Mouse (Mus musculus): ENCODE measurements at regions not wholly inside any gene's neighbourhood (a gene's known extent, or its start where the extent isn't known, plus 50 kb on each side); places are given as distances from the start of the nearest gene placed in this dataset.

DNA sequence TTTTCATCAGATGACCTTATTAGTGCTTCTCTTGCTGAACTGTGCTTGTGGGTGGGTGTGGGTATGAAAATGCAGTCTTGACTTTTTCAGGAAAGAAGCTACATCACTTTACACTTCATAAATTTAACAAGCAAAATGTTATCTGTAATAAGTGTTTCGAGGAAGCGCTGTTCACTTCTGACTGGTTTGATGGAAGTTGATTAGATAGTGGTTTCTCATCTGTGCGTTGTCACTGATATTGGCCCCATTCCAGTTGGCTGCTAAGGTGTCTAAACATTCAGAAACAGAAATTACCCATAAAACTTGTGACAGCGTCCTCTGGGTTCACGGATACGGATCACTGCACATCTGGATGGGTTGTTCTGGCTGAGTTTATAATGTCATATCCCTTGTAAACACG is 159.8 kb upstream of the Slc7a11 start (continued):
- no peak for TF ChIP-seq MXI1 (IDR thresholded peaks at IDR 0.05; ENCODE audit: low read depth, low read length)

DNA sequence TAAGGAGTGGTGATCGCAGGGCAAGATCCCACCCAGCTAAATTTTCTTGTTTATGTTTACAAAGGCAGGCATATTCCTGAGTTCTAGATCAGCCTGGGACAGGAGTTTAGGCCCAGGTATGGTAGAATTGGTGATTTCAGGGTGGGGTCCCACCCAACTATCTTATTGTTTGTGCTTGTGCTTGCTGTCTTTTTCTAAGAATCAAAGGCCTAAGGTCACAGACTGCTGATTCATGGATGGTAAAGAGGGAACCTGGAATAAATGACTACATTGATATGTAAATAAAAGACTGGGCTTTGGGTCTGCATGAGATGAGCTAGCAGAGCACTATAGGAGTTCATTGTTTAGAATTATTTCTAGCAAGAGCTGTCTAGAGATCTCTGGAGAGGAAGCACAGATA is 152.3 kb upstream of the Slc7a11 start:
- Histone ChIP-seq H3K27ac (ENCODE audit: control insufficient read depth, low read depth, low read length) (no peak overlapping the region), H3K9ac (ENCODE audit: control insufficient read depth, low read depth, low read length, poor library complexity, severe bottlenecking) (no peak overlapping the region), H3K9me3 (replicated peaks; ENCODE audit: insufficient read depth, low read length) (no peaks in the 10 kb centered on the region), H3K79me2 (ENCODE audit: control insufficient read depth, insufficient read depth, low read length, poor library complexity) (no peaks in the 10 kb centered on the region), H3K36me3 (ENCODE audit: control insufficient read depth in 1 of 2, insufficient read depth in 2 of 2, low read length in 2 of 2) (no peaks in the 10 kb centered on the region), H3K4me3 (ENCODE audit: control insufficient read depth in 1 of 2, insufficient read depth in 1 of 2, low read depth in 2 of 2, low read length in 2 of 2) (no peak overlapping the region), H3K4me1 (ENCODE audit: control insufficient read depth in 1 of 2, insufficient read depth in 2 of 2, low read length in 2 of 2) (no peaks in the 10 kb centered on the region), H3K27me3 (ENCODE audit: control insufficient read depth in 1 of 2, insufficient read depth in 2 of 2, low read length in 2 of 2) (no peaks in the 10 kb centered on the region)
- DNase-seq (ENCODE audit: low read depth, low spot score) = no peak
- no peak for TF ChIP-seq SMC3 (IDR thresholded peaks at IDR 0.05; ENCODE audit: low read depth, low read length)
- TF ChIP-seq BHLHE40 (IDR thresholded peaks at IDR 0.05; ENCODE audit: borderline replicate concordance, low read depth, low read length) = no peak
- no peak for TF ChIP-seq GATA1 (IDR thresholded peaks at IDR 0.05; ENCODE audit: low read depth, low read length)

DNA sequence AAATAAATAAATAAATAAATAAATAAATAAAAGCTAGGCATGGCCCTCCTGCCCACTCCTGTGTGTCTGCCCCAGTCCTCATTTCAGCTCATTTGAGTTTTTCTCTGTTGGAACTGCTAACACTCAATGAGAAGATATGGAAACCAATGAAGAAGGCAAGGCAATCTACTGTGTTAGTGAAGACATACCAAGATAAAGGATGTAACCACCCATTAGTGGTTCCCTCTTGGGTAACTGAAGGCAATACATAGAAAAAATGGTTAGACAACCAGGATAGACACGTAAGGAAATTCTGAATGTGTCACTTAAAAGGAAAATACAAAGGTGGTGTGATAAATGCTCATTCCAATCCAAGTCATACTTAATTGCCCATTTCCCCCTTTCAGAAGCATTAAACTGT is 140.9 kb upstream of the Slc7a11 start:
- no peaks in the 10 kb centered on the region for H3K9me3 ChIP-seq (replicated peaks; ENCODE audit: insufficient read depth, low read length)
- peaks cover 2 to 18% of the 10 kb centered on the region in 2 experiments; a peak in 3 of 4 replicates for H3K4me1 ChIP-seq (ENCODE audit: control insufficient read depth in 1 of 2, insufficient read depth in 2 of 2, low read length in 2 of 2)
- H3K79me2 ChIP-seq (ENCODE audit: control insufficient read depth, insufficient read depth, low read length, poor library complexity) = no peaks in the 10 kb centered on the region
- H3K9ac ChIP-seq (ENCODE audit: control insufficient read depth, low read depth, low read length, poor library complexity, severe bottlenecking) = no peak overlapping the region
- H3K4me3 ChIP-seq (ENCODE audit: control insufficient read depth in 1 of 2, insufficient read depth in 1 of 2, low read depth in 2 of 2, low read length in 2 of 2) = no peak overlapping the region
- H3K27me3 ChIP-seq (ENCODE audit: control insufficient read depth in 1 of 2, insufficient read depth in 2 of 2, low read length in 2 of 2) = no peaks in the 10 kb centered on the region
- DNase-seq (ENCODE audit: low read depth, low spot score) = peak; percentile 70
- peaks cover 0 to 26% of the 10 kb centered on the region in 2 experiments; a peak in 2 of 4 replicates for H3K36me3 ChIP-seq (ENCODE audit: control insufficient read depth in 1 of 2, insufficient read depth in 2 of 2, low read length in 2 of 2)
- H3K27ac ChIP-seq (ENCODE audit: control insufficient read depth, low read depth, low read length) = peak overlapping the region; percentile 59
- TF ChIP-seq MYB (IDR thresholded peaks at IDR 0.05; ENCODE audit: low read depth, low read length) (peak; percentile 61; the same call in 1 of the 2 replicates), TCF12 (IDR thresholded peaks at IDR 0.05; ENCODE audit: low read depth, low read length) (peak; percentile 33; the same call in 1 of the 2 replicates), EP300 (IDR thresholded peaks at IDR 0.05; ENCODE audit: low read depth in 1 of 2, low read length in 2 of 2) (peak; percentile 76 to 89; a peak in 3 of 4 replicates), CTCF (IDR thresholded peaks at IDR 0.05 in 2 of 3, conservative IDR thresholded peaks at IDR 0.05 in 1 of 3; ENCODE audit: control insufficient read depth in 1 of 3, insufficient read depth in 1 of 3, low read depth in 2 of 3, low read length in 3 of 3, poor library complexity in 1 of 3, severe bottlenecking in 1 of 3) (no peak), MEF2A (IDR thresholded peaks at IDR 0.05; ENCODE audit: extremely low read depth, insufficient replicate concordance, low read depth, low read length, poor library complexity, severe bottlenecking) (no peak), TBP (IDR thresholded peaks at IDR 0.05; ENCODE audit: low read depth, low read length) (peak; percentile 26; the same call in 1 of the 2 replicates), SIN3A (IDR thresholded peaks at IDR 0.05; ENCODE audit: low read length) (peak; percentile 56; the same call in 1 of the 2 replicates), BHLHE40 (IDR thresholded peaks at IDR 0.05; ENCODE audit: borderline replicate concordance, low read depth, low read length) (no peak), ZNF384 (IDR thresholded peaks at IDR 0.05; ENCODE audit: low read depth, low read length) (peak; percentile 69), POLR2A (IDR thresholded peaks at IDR 0.05; ENCODE audit: control insufficient read depth in 1 of 2, insufficient read depth in 1 of 2, low read depth in 1 of 2, low read length in 2 of 2, poor library complexity in 1 of 2) (no peak), ZMIZ1 (IDR thresholded peaks at IDR 0.05; ENCODE audit: low read depth, low read length) (no peak), ETS1 (IDR thresholded peaks at IDR 0.05; ENCODE audit: low read depth, low read length) (peak; percentile 67), ELF1 (IDR thresholded peaks at IDR 0.05; ENCODE audit: low read depth, low read length) (no peak), GATA1 (IDR thresholded peaks at IDR 0.05; ENCODE audit: low read depth, low read length) (peak; percentile 54), HCFC1 (IDR thresholded peaks at IDR 0.05; ENCODE audit: low read depth, low read length) (no peak)

Data from MEL (cell line).